Mouse (Mus musculus) embryonic facial prominence, embryonic 14.5 days (tissue): ENCODE measurements around the gene Gpr182. TPM values are rescaled to one million over a fixed set of nuclear protein-coding genes. Genes with fewer than 3 reads are reported as not detected.

ENCODE experiments used
- ATAC-seq: fragments of 200-750 bp; cut with Nextera tagmentation; 2 replicates; pipeline ENCODE4 v1.8.0; 2017; ENCODE audit warnings: low read depth, moderate number of reproducible peaks, moderate TSS enrichment
- DNase-seq: peaks from one replicate; pipeline ENCODE4 v3.0.0-alpha.2; 2015; ENCODE audit warnings: low spot score
- H3K27ac ChIP-seq: fragments of 300-500 bp; sonication (generic); replicated peaks from 2 replicates; pipeline ENCODE4 v1.5.1; 2014; ENCODE audit warnings: low read depth, mild to moderate bottlenecking, low read length, moderate library complexity
- H3K27me3 ChIP-seq: fragments of 300-500 bp; sonication (generic); replicated peaks from 2 replicates; pipeline ENCODE4 v1.6.1; 2014; ENCODE audit warnings: low read length; ENCODE audit not compliant: control insufficient read depth, insufficient read depth
- H3K36me3 ChIP-seq: fragments of 300-500 bp; sonication (generic); 2 replicates; pipeline ENCODE4 v1.6.1; 2014; ENCODE audit warnings: low read length, mixed read lengths; ENCODE audit not compliant: control insufficient read depth, insufficient read depth
- H3K4me1 ChIP-seq: fragments of 300-500 bp; sonication (generic); 2 replicates; pipeline ENCODE4 v1.6.1; 2014; ENCODE audit warnings: antibody characterized with exemption, low read length; ENCODE audit not compliant: control insufficient read depth, insufficient read depth
- H3K4me2 ChIP-seq: fragments of 300-500 bp; sonication (generic); 2 replicates; pipeline ENCODE4 v1.6.1; 2014; ENCODE audit warnings: low read depth, mild to moderate bottlenecking, low read length, moderate library complexity, mixed read lengths
- H3K4me3 ChIP-seq: fragments of 300-500 bp; sonication (generic); 2 replicates; pipeline ENCODE4 v1.5.1; 2014; ENCODE audit warnings: low read depth, mild to moderate bottlenecking, low read length
- H3K9ac ChIP-seq: fragments of 300-500 bp; sonication (generic); 2 replicates; pipeline ENCODE4 v1.6.1; 2014; ENCODE audit warnings: low read depth, mild to moderate bottlenecking, low read length, moderate library complexity, mixed read lengths
- H3K9me3 ChIP-seq: fragments of 300-500 bp; sonication (generic); 2 replicates; pipeline ENCODE4 v1.6.1; 2016; ENCODE audit warnings: low read length; ENCODE audit not compliant: control insufficient read depth
- WGBS: fragments of 180-500 bp; shearing (Covaris S2); extraction: QIAGEN DNeasy Blood & Tissue Kit; methylation state at CpG from one replicate; pipeline ENCODE4 v1.1.7; 2014; 5-methylcytosine and 5-hydroxymethylcytosine counted together
- polyA plus RNA-seq: library from polyadenylated mRNA; unstranded; fragments of >200 nt; fragmentation: Nextera tagmentation; extraction: Ambion mirVana; gene quantifications from 2 replicates; pipeline ENCODE4 v1.2.1, GENCODE M21; 2014

The Gpr182 gene
- polyA plus RNA-seq, 1 experiment from 2014 or later = 0.67 TPM

- Histone ChIP-seq H3K9ac (no peak overlapping the region), H3K36me3 (no peaks in the 10 kb centered on the region), H3K9me3 (no peaks in the 10 kb centered on the region), H3K27ac (no peak overlapping the region), H3K4me2 (no peak overlapping the region), H3K4me1 (no peaks in the 10 kb centered on the region), H3K4me3 (no peak overlapping the region), H3K27me3 (no peaks in the 10 kb centered on the region)
- peak; percentile 49 for DNase-seq
- ATAC-seq = no peak
- 40% methylated on average over 5 of the region's 5 CpGs for WGBS
Measured at GRCm38 (mm10) chr10:127734434-127734833, 17.1 kb downstream of the Gpr182 start.

DNA sequence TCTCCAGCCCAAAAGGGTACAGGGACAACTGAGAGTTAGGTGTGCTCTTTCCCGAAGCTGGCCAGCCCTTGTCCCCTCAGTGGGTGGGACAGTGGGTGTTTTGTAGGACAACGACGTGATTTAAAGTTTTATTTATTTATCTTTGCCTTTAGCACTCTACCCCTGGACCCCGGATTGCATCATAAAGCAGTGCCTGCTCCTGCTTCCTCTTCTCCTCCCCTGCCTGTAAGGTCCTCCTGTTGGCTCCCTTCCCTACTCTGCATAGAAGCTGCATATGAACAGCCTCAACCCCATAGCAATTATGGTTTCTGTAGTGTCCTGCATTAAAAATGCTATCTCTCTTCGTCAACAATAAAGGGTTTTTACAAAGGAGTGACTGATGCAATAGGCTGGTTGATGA lies 20.1 kb downstream of the Gpr182 start:
- Histone ChIP-seq H3K4me1 (no peaks in the 10 kb centered on the region), H3K36me3 (no peaks in the 10 kb centered on the region), H3K4me3 (no peak overlapping the region), H3K9me3 (no peaks in the 10 kb centered on the region), H3K27me3 (0 out of 2 replicates have a peak, but pooled peaks cover 4% of the 10 kb centered on the region), H3K4me2 (no peak overlapping the region), H3K9ac (no peak overlapping the region), H3K27ac (no peak overlapping the region)
- no peak for DNase-seq
- no peak for ATAC-seq
- WGBS = 30% methylated on average over 5 of the region's 5 CpGs

- 0 out of 2 replicates have a peak, but pooled peaks have one; percentile 35 for ATAC-seq
- H3K4me2 ChIP-seq = no peak overlapping the region
- WGBS = 33% methylated on average over 9 of the region's 9 CpGs
- H3K9ac ChIP-seq = no peak overlapping the region
- H3K27ac ChIP-seq = no peak overlapping the region
- H3K27me3 ChIP-seq = 0 out of 2 replicates have a peak, but pooled peaks cover 4% of the 10 kb centered on the region
- no peaks in the 10 kb centered on the region for H3K36me3 ChIP-seq
- H3K4me3 ChIP-seq = no peak overlapping the region
- H3K9me3 ChIP-seq = no peaks in the 10 kb centered on the region
- H3K4me1 ChIP-seq = no peaks in the 10 kb centered on the region
- peak; percentile 56 for DNase-seq
Measured at GRCm38 (mm10) chr10:127730933-127731310, 20.6 kb downstream of the Gpr182 start.

- no peaks in the 10 kb centered on the region for H3K9me3 ChIP-seq
- no peaks in the 10 kb centered on the region for H3K4me1 ChIP-seq
- H3K4me2 ChIP-seq = no peak overlapping the region
- DNase-seq = no peak
- WGBS = 48% methylated on average over 11 of the region's 11 CpGs
- H3K27me3 ChIP-seq = 0 out of 2 replicates have a peak, but pooled peaks cover 4% of the 10 kb centered on the region
- H3K4me3 ChIP-seq = no peak overlapping the region
- ATAC-seq = no peak
- no peak overlapping the region for H3K9ac ChIP-seq
- no peak overlapping the region for H3K27ac ChIP-seq
- H3K36me3 ChIP-seq = no peaks in the 10 kb centered on the region
Measured at GRCm38 (mm10) chr10:127730285-127730932, 21.1 kb downstream of the Gpr182 start.

- no peaks in the 10 kb centered on the region for H3K9me3 ChIP-seq
- H3K4me1 ChIP-seq = no peaks in the 10 kb centered on the region
- 0 out of 2 replicates have a peak, but pooled peaks cover 4% of the 10 kb centered on the region for H3K27me3 ChIP-seq
- no peak for ATAC-seq
- no peak overlapping the region for H3K4me2 ChIP-seq
- no peak overlapping the region for H3K4me3 ChIP-seq
- H3K9ac ChIP-seq = no peak overlapping the region
- 66% methylated on average over 8 of the region's 8 CpGs for WGBS
- no peaks in the 10 kb centered on the region for H3K36me3 ChIP-seq
- H3K27ac ChIP-seq = no peak overlapping the region
- DNase-seq = no peak
Measured at GRCm38 (mm10) chr10:127728437-127728836, 23.1 kb downstream of the Gpr182 start.

GRCm38 (mm10) chr10:127725136-127725535 lies 26.4 kb downstream of the Gpr182 start:
- Histone ChIP-seq H3K4me1 (peaks cover 12% of the 10 kb centered on the region), H3K9me3 (no peaks in the 10 kb centered on the region), H3K4me2 (no peak overlapping the region), H3K9ac (no peak overlapping the region), H3K27ac (no peak overlapping the region), H3K27me3 (peaks cover 15% of the 10 kb centered on the region; the same call in 1 of the 2 replicates), H3K4me3 (no peak overlapping the region), H3K36me3 (no peaks in the 10 kb centered on the region)
- DNase-seq = no peak
- WGBS = 81% methylated on average over 4 of the region's 4 CpGs
- no peak for ATAC-seq

- no peak for DNase-seq
- no peak for ATAC-seq
- Histone ChIP-seq H3K4me2 (no peak within 1 kb of the TSS), H3K4me1 (peaks cover 12% of the 10 kb centered on the region), H3K27ac (no peak within 1 kb of the TSS), H3K9me3 (no peaks in the 10 kb centered on the region), H3K36me3 (no peaks in the 10 kb centered on the region), H3K4me3 (no peak within 1 kb of the TSS), H3K27me3 (peaks cover 15% of the 10 kb centered on the region; the same call in 1 of the 2 replicates), H3K9ac (no peak within 1 kb of the TSS)
- 74% methylated on average over 3 of the region's 3 CpGs for WGBS
Measured at GRCm38 (mm10) chr10:127724178-127724577, 27.4 kb downstream of the Gpr182 start, which contains the start of gene Tac2. TSS of gene Tac2 (plus strand) at chr10:127724478.

DNA sequence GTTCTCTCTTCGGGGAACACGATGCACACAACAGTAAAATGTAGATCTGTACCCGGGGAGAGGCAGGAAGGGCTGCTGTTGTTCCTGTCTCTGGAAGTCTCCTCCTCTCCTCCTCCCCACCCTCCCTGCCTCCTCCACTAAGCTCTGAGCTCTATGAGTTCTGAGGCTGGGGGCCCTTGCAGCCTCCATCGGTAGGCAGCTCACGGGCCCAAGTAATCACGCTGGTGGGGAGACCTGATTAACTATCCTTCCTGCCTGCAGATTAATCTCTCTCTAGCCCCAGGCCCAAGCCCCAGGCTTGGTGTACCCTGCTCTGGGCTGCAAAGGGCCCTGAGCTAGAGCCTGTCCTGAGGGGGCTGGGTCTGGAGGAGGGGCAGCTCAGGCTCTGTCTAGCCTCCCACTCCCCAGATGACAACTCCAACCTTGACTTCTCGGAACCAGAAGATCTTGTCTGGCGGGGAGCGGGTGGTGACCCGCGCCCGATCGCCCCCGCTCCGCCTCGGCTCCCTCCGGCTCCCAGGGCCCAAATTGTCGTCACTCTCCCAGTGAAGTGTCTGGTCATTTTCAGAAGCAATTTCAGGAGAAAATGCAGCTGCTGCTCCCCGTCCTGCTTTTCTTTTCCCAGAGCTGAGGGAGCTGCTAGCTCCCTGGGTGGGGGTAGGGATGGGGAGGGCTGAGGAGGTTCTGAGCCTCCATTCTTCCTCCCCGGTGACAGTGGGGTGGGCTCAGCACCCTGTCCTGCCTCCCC lies 29.7 kb downstream of the Gpr182 start:
- Histone ChIP-seq H3K27ac (no peak overlapping the region), H3K4me3 (peak overlapping the region; percentile 11; the same call in 1 of the 2 replicates), H3K9me3 (no peaks in the 10 kb centered on the region), H3K4me2 (peak overlapping the region; percentile 49), H3K4me1 (peaks cover 12% of the 10 kb centered on the region), H3K9ac (peak overlapping the region; percentile 46; the same call in 1 of the 2 replicates), H3K36me3 (no peaks in the 10 kb centered on the region), H3K27me3 (peaks cover 11% of the 10 kb centered on the region; the same call in 1 of the 2 replicates)
- 11% methylated on average over 16 of the region's 20 CpGs for WGBS
- DNase-seq = peak; percentile 19
- ATAC-seq = no peak; the same call in 1 of the 2 replicates
